Mouse (Mus musculus) G1E (cell line): ENCODE measurements around the gene BC049352.

Experiments
- CTCF ChIP-seq: IDR thresholded peaks from 2 replicates; pipeline ENCODE4 v1.5.1; 2012; ENCODE audit warnings: low read depth, low read length, inconsistent platforms, mixed read lengths
- GATA1 ChIP-seq: IDR thresholded peaks from 2 replicates; pipeline ENCODE4 v1.6.1; 2012; ENCODE audit warnings: borderline replicate concordance, low read length, inconsistent platforms, mixed read lengths
- POLR2AphosphoS5 ChIP-seq: IDR thresholded peaks from 2 replicates; pipeline ENCODE4 v1.6.1; 2012; ENCODE audit warnings: low read depth, low read length, inconsistent platforms; ENCODE audit not compliant: insufficient replicate concordance
- TAL1 ChIP-seq: conservative IDR thresholded peaks from 2 replicates; pipeline ENCODE4 v1.6.1; 2012; ENCODE audit warnings: low read depth, low read length, inconsistent platforms, mixed read lengths

GRCm38 (mm10) chr9:45202021-45202798 lies 20.4 kb downstream of the BC049352 start:
- no peak for TF ChIP-seq CTCF
- no peak for TF ChIP-seq TAL1
- no peak for TF ChIP-seq GATA1
- TF ChIP-seq POLR2AphosphoS5 = no peak
